Mouse (Mus musculus): ENCODE measurements around the gene Hykk.

Hykk gene

GRCm38 (mm10) chr9:54981291-54982191 is 64.5 kb downstream of the Hykk start:
- no peak for DNase-seq

GRCm38 (mm10) chr9:54982401-54982800 is 65.3 kb downstream of the Hykk start:
- DNase-seq: no peak

GRCm38 (mm10) chr9:54990362-54990761 is 73.3 kb downstream of the Hykk start:
- no peak for DNase-seq

- DNase-seq: no peak
These were observed 77.3 kb downstream of the Hykk start for GRCm38 (mm10) chr9:54994381-54994780.

- DNase-seq: no peak
These were observed 78.6 kb downstream of the Hykk start for GRCm38 (mm10) chr9:54995645-54996044.
